In the genomic region with DNA sequence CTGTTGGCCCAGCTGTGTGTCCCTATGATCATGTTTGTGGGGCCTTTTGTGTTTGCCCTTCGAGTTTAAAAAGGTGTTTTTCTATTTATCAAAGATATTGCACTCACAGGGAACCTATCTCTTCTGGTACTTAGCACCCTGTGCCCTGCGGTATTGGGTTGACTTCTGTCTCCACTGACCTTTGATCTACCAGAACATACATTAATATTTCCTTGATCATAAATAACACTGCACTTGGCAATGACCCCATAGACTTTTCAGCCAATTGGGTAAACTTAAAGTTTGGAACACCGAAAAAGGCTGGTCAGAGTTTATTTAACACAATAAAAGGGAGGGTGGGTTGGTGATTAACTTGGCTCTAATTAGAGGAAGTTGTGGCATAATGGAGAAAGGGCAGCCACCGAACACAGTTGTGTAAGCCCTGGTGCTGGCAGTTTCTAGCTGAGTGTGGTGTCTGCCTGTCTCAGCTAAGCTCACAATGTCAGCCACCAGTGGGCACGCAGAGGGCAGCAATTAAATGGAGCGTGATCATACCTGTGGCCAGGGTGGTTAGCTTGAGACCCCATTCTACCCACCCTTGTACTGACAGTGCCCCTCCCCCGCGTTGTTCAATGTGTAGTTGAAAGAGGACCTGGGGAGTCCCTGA, we compare ENCODE assay signal across 7 mouse cellular contexts. TPM values are rescaled to one million over a fixed set of nuclear protein-coding genes. Genes with fewer than 3 reads are reported as not detected.
DNase-seq lines count a peak whose midpoint lies in the region; ATAC-seq and TF ChIP-seq lines count a peak whose summit lies in the region.

No protein-coding gene starts in this region.

- TF ChIP-seq POLR2A in lung, adult 2 months (IDR thresholded peaks at IDR 0.05; ENCODE audit: borderline replicate concordance, extremely low read depth, low read depth, low read length): no peak

- DNase-seq in right cerebral cortex, postnatal 10 days (ENCODE audit: low spot score in 2 of 2): peak; percentile 35 to 42
- no peak for DNase-seq in right cerebral cortex, postnatal 25 days
- peak; percentile 27 for DNase-seq in kidney, adult 18-20 months
- DNase-seq in lung, adult 2 months: peak; percentile 9
- DNase-seq in gastrocnemius, postnatal 14 days: no peak

- 56% methylated on average over 8 of the region's 8 CpGs for WGBS in lung, adult 2 months

- no peaks in the 10 kb centered on the region; the same call in 1 of the 2 replicates for H3K4me1 ChIP-seq in lung, adult 2 months (ENCODE audit: control insufficient read depth, insufficient read depth, low read length)

- H3K4me3 ChIP-seq in lung, adult 2 months (replicated peaks; ENCODE audit: extremely low read depth, low read depth, low read length): no peak overlapping the region

- peak; percentile 40; the same call in 1 of the 2 replicates for ATAC-seq in erythroblast, adult 5-6 weeks (replicated peaks; ENCODE audit: low FRiP score, poor library complexity, severe bottlenecking)
- peak; percentile 52; the same call in 1 of the 2 replicates for ATAC-seq in neutrophil, adult 5-6 weeks (ENCODE audit: extremely low read depth, insufficient number of reproducible peaks, low FRiP score, poor library complexity, severe bottlenecking)

- intact Hi-C loops in gastrocnemius, postnatal 14 days (cut with DNase I; ENCODE audit: low total_unique reads): loop anchor here (2.0 to 5.0 kb wide), 2 partner anchors 127 to 367 kb away; no protein-coding TSS in a partner anchor

- no peak for TF ChIP-seq CTCF in lung, adult 2 months (IDR thresholded peaks at IDR 0.05; ENCODE audit: insufficient read depth, low read length)

RNA-seq across cellular contexts. Expression of gene Zdhhc13, which starts 38.5 kb away (rescaled TPM):
- 11.7 and 21.1 TPM in 2 replicates for total RNA-seq in erythroblast, adult 5-6 weeks (2015; ENCODE audit: low replicate concordance)
- total RNA-seq in erythroblast, adult 5-6 weeks (2017; ENCODE audit: low replicate concordance): 6.0 and 10.0 TPM in 2 replicates
- polyA plus RNA-seq in lung, adult 2 months (2012; rRNA removed): 4.7 and 11.2 TPM in 2 replicates
- 24.6 and 25.9 TPM in 2 replicates for total RNA-seq in neutrophil, adult 5-6 weeks (2017)
- total RNA-seq in gastrocnemius, postnatal 14 days (2021): 1 to 10 TPM; 4.4 to 4.7 TPM

Comparison
In these comparisons a context has a peak if more than half of its experiments do, and no peak if none do; other contexts are left out.
1. DNase-seq: peak in right cerebral cortex, postnatal 10 days (2 of 2), kidney, adult 18-20 months (single experiment) and lung, adult 2 months (single experiment); none in right cerebral cortex, postnatal 25 days (single experiment) and gastrocnemius, postnatal 14 days (single experiment).